Mouse (Mus musculus) limb, embryonic 15.5 days (tissue): ENCODE results near the gene Mcoln2. TPM values are rescaled to one million over a fixed set of nuclear protein-coding genes. Genes with fewer than 3 reads are reported as not detected.
A peak's percentile ranks its signal among the peaks of the same experiment; 100 is the strongest.

Source experiments
- ATAC-seq: fragments of 200-750 bp; cut with Nextera tagmentation; 2 replicates; pipeline ENCODE4 v1.8.0; 2017; ENCODE audit warnings: low read depth, moderate TSS enrichment; ENCODE audit not compliant: insufficient number of reproducible peaks, low FRiP score, low TSS enrichment
- H3K27ac ChIP-seq: fragments of 300-500 bp; sonication (generic); 2 replicates; pipeline ENCODE4 v1.5.1; 2015; ENCODE audit warnings: moderate library complexity, mild to moderate bottlenecking, inconsistent platforms
- H3K27me3 ChIP-seq: fragments of 300-500 bp; sonication (generic); 2 replicates; pipeline ENCODE4 v1.6.1; 2015; ENCODE audit warnings: inconsistent platforms
- H3K36me3 ChIP-seq: fragments of 300-500 bp; sonication (generic); 2 replicates; pipeline ENCODE4 v1.6.1; 2015; ENCODE audit warnings: inconsistent platforms
- H3K4me1 ChIP-seq: fragments of 300-500 bp; sonication (generic); 2 replicates; pipeline ENCODE4 v1.6.1; 2015; ENCODE audit warnings: inconsistent platforms
- H3K4me2 ChIP-seq: fragments of 300-500 bp; sonication (generic); 2 replicates; pipeline ENCODE4 v1.6.1; 2015; ENCODE audit warnings: mild to moderate bottlenecking, inconsistent platforms
- H3K4me3 ChIP-seq: fragments of 300-500 bp; sonication (generic); 2 replicates; pipeline ENCODE4 v1.5.1; 2015; ENCODE audit warnings: mild to moderate bottlenecking, inconsistent platforms
- H3K9ac ChIP-seq: fragments of 300-500 bp; sonication (generic); 2 replicates; pipeline ENCODE4 v1.6.1; 2015; ENCODE audit warnings: inconsistent platforms
- H3K9me3 ChIP-seq: fragments of 300-500 bp; sonication (generic); 2 replicates; pipeline ENCODE4 v1.6.1; 2016; ENCODE audit warnings: inconsistent platforms
- WGBS: fragments of 180-500 bp; shearing (Covaris S2); methylation state at CpG from one replicate; pipeline ENCODE4 v1.1.7; 2015; 5-methylcytosine and 5-hydroxymethylcytosine counted together
- polyA plus RNA-seq: library from polyadenylated mRNA; unstranded; fragments of >200 nt; fragmentation: Nextera tagmentation; extraction: Ambion mirVana; gene quantifications from 2 replicates; pipeline ENCODE4 v1.2.1, GENCODE M21; 2015

Mcoln2 gene
- polyA plus RNA-seq, 1 experiment from 2014 or later: 2.3 TPM

- H3K4me1 ChIP-seq: peaks cover 20% of the 10 kb centered on the region
- H3K36me3 ChIP-seq: no peaks in the 10 kb centered on the region
- 0 out of 2 replicates have a peak overlapping the region, but pooled peaks have one; percentile 6 for H3K4me3 ChIP-seq
- no peaks in the 10 kb centered on the region for H3K9me3 ChIP-seq
- peak overlapping the region; percentile 36 for H3K4me2 ChIP-seq
- H3K27ac ChIP-seq: no peak overlapping the region
- no peak overlapping the region for H3K9ac ChIP-seq
- ATAC-seq: no peak
- H3K27me3 ChIP-seq: peaks cover 20% of the 10 kb centered on the region
- WGBS: 13% methylated on average over 25 of the region's 25 CpGs
Observed at GRCm38 (mm10) chr3:146121310-146122124, 28.1 kb upstream of the Mcoln2 start.

- no peak overlapping the region for H3K9ac ChIP-seq
- H3K4me2 ChIP-seq: no peak overlapping the region
- peaks cover 19% of the 10 kb centered on the region for H3K4me1 ChIP-seq
- no peak for ATAC-seq
- H3K27ac ChIP-seq: no peak overlapping the region
- H3K4me3 ChIP-seq: no peak overlapping the region
- H3K36me3 ChIP-seq: no peaks in the 10 kb centered on the region
- H3K27me3 ChIP-seq: peaks cover 14% of the 10 kb centered on the region
- 57% methylated on average over 3 of the region's 3 CpGs for WGBS
- no peaks in the 10 kb centered on the region for H3K9me3 ChIP-seq
Observed at GRCm38 (mm10) chr3:146122125-146122420, 27.6 kb upstream of the Mcoln2 start.

- Histone ChIP-seq H3K27me3 (peaks cover 6% of the 10 kb centered on the region; the same call in 1 of the 2 replicates), H3K9ac (no peak overlapping the region), H3K9me3 (no peaks in the 10 kb centered on the region), H3K4me2 (no peak overlapping the region), H3K27ac (no peak overlapping the region), H3K36me3 (no peaks in the 10 kb centered on the region), H3K4me3 (no peak overlapping the region), H3K4me1 (peaks cover 12% of the 10 kb centered on the region)
- WGBS: 77% methylated on average over 8 of the region's 8 CpGs
- ATAC-seq: no peak
Observed at GRCm38 (mm10) chr3:146122807-146123463, 26.7 kb upstream of the Mcoln2 start.

- Histone ChIP-seq H3K27ac (no peak overlapping the region; the same call in 1 of the 2 replicates), H3K4me1 (peaks cover 12% of the 10 kb centered on the region), H3K9ac (no peak overlapping the region), H3K4me3 (no peak overlapping the region), H3K27me3 (0 out of 2 replicates have a peak, but pooled peaks cover under 1% of the 10 kb centered on the region), H3K36me3 (no peaks in the 10 kb centered on the region), H3K9me3 (no peaks in the 10 kb centered on the region), H3K4me2 (no peak overlapping the region)
- no peak for ATAC-seq
- WGBS: 55% methylated on average over 9 of the region's 9 CpGs
Observed at GRCm38 (mm10) chr3:146123464-146123825, 26.2 kb upstream of the Mcoln2 start.

- Histone ChIP-seq H3K36me3 (no peaks in the 10 kb centered on the region), H3K27me3 (no peaks in the 10 kb centered on the region), H3K9ac (no peak overlapping the region), H3K9me3 (no peaks in the 10 kb centered on the region), H3K27ac (no peak overlapping the region), H3K4me1 (peaks cover 3% of the 10 kb centered on the region; the same call in 1 of the 2 replicates), H3K4me3 (no peak overlapping the region), H3K4me2 (no peak overlapping the region)
- 59% methylated on average over 6 of the region's 6 CpGs for WGBS
- no peak for ATAC-seq
Observed at GRCm38 (mm10) chr3:146127205-146127604, 22.4 kb upstream of the Mcoln2 start.

- H3K4me2 ChIP-seq: no peak overlapping the region
- ATAC-seq: no peak
- H3K27me3 ChIP-seq: no peaks in the 10 kb centered on the region
- H3K9me3 ChIP-seq: no peaks in the 10 kb centered on the region
- H3K4me3 ChIP-seq: no peak overlapping the region
- no peak overlapping the region for H3K9ac ChIP-seq
- no peak overlapping the region for H3K27ac ChIP-seq
- no peaks in the 10 kb centered on the region for H3K36me3 ChIP-seq
- H3K4me1 ChIP-seq: no peaks in the 10 kb centered on the region
- WGBS: 58% methylated on average over 9 of the region's 9 CpGs
Observed at GRCm38 (mm10) chr3:146134834-146135233, 14.8 kb upstream of the Mcoln2 start.

- no peaks in the 10 kb centered on the region for H3K36me3 ChIP-seq
- H3K4me3 ChIP-seq: no peak overlapping the region
- no peaks in the 10 kb centered on the region for H3K27me3 ChIP-seq
- WGBS: 93% methylated on average over 2 of the region's 2 CpGs
- no peak overlapping the region for H3K9ac ChIP-seq
- H3K4me1 ChIP-seq: no peaks in the 10 kb centered on the region
- H3K9me3 ChIP-seq: no peaks in the 10 kb centered on the region
- no peak overlapping the region for H3K27ac ChIP-seq
- ATAC-seq: no peak
- H3K4me2 ChIP-seq: no peak overlapping the region
Observed at GRCm38 (mm10) chr3:146135417-146135816, 14.2 kb upstream of the Mcoln2 start.

- H3K9ac ChIP-seq: no peak overlapping the region
- H3K36me3 ChIP-seq: no peaks in the 10 kb centered on the region
- no peak overlapping the region for H3K27ac ChIP-seq
- H3K4me3 ChIP-seq: no peak overlapping the region
- no peak overlapping the region for H3K4me2 ChIP-seq
- ATAC-seq: no peak
- H3K27me3 ChIP-seq: no peaks in the 10 kb centered on the region
- H3K4me1 ChIP-seq: no peaks in the 10 kb centered on the region
- no peaks in the 10 kb centered on the region for H3K9me3 ChIP-seq
- WGBS: 33% methylated on average over 10 of the region's 10 CpGs
Observed at GRCm38 (mm10) chr3:146136422-146136821, 13.2 kb upstream of the Mcoln2 start.

- Histone ChIP-seq H3K4me3 (no peak overlapping the region), H3K27ac (no peak overlapping the region), H3K36me3 (no peaks in the 10 kb centered on the region), H3K27me3 (no peaks in the 10 kb centered on the region), H3K4me1 (no peaks in the 10 kb centered on the region), H3K4me2 (no peak overlapping the region), H3K9me3 (no peaks in the 10 kb centered on the region), H3K9ac (no peak overlapping the region)
- ATAC-seq: no peak
- 89% methylated on average over 7 of the region's 7 CpGs for WGBS
Observed at GRCm38 (mm10) chr3:146140276-146140675, 9.4 kb upstream of the Mcoln2 start.

GRCm38 (mm10) chr3:146142523-146142922 lies 7.1 kb upstream of the Mcoln2 start:
- H3K4me2 ChIP-seq: no peak overlapping the region
- H3K36me3 ChIP-seq: no peaks in the 10 kb centered on the region
- H3K4me3 ChIP-seq: no peak overlapping the region
- no peak for ATAC-seq
- H3K9ac ChIP-seq: no peak overlapping the region
- no peaks in the 10 kb centered on the region for H3K9me3 ChIP-seq
- no peaks in the 10 kb centered on the region for H3K27me3 ChIP-seq
- no peak overlapping the region for H3K27ac ChIP-seq
- no peaks in the 10 kb centered on the region for H3K4me1 ChIP-seq
- 80% methylated on average over 7 of the region's 7 CpGs for WGBS

- H3K36me3 ChIP-seq: no peaks in the 10 kb centered on the region
- WGBS: 55% methylated on average over 5 of the region's 5 CpGs
- peaks cover 10% of the 10 kb centered on the region for H3K4me1 ChIP-seq
- H3K4me3 ChIP-seq: no peak overlapping the region
- H3K27me3 ChIP-seq: no peaks in the 10 kb centered on the region
- H3K9ac ChIP-seq: no peak overlapping the region
- H3K9me3 ChIP-seq: no peaks in the 10 kb centered on the region
- no peak for ATAC-seq
- no peak overlapping the region for H3K27ac ChIP-seq
- H3K4me2 ChIP-seq: no peak overlapping the region
Observed at GRCm38 (mm10) chr3:146145501-146145900, 4.1 kb upstream of the Mcoln2 start.

- Histone ChIP-seq H3K4me1 (peaks cover 13% of the 10 kb centered on the region), H3K9ac (no peak overlapping the region), H3K36me3 (no peaks in the 10 kb centered on the region), H3K9me3 (no peaks in the 10 kb centered on the region), H3K4me3 (no peak overlapping the region), H3K4me2 (no peak overlapping the region), H3K27ac (no peak overlapping the region), H3K27me3 (no peaks in the 10 kb centered on the region)
- 70% methylated on average over 5 of the region's 5 CpGs for WGBS
- ATAC-seq: no peak
Observed at GRCm38 (mm10) chr3:146146131-146146530, 3.5 kb upstream of the Mcoln2 start.
